Mouse (Mus musculus): ENCODE results near the gene Ptx4.
"Not testable (repeated sequence)": the region's sequence is repeated elsewhere in the genome, so short reads cannot be mapped to it uniquely, and the experiment has no call there.

The Ptx4 gene

DNA sequence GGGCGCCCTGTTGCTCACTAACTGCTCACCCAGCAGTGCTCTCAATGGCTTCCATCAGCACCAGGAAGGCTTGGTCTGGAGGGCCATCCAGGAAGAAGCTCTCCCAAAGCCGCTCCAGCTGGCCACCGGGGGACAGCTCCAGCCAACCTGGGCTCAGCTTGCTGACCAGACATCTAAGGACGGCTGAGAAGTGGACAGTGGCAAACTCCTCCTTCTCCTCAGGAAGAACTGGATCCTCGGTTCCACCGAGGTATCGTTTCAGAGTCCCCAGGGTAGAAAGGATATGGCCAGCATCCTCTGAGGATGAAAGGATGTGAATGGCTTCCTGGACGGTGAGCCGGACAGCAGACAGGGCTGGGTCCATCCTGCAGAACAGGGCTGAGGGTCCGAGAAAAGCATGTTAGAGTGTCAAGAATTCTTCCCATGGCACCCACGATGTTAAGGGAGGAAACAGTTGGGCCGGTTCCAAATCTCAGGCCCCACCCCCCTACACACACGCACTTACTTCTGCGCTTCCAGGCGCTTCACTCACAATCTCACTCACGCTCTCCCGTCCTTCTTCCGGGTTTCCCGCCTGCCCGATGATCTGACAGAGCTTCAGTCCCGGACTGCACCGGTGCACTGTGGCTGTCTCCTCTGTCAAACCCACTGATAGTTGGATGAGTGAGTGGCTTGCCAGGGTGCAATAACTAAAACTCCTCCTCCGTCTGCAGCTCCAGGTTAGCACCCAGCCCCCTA is 5.5 kb upstream of the Ptx4 start:
- no peak for DNase-seq (ENCODE audit: low spot score in 2 of 2)

DNA sequence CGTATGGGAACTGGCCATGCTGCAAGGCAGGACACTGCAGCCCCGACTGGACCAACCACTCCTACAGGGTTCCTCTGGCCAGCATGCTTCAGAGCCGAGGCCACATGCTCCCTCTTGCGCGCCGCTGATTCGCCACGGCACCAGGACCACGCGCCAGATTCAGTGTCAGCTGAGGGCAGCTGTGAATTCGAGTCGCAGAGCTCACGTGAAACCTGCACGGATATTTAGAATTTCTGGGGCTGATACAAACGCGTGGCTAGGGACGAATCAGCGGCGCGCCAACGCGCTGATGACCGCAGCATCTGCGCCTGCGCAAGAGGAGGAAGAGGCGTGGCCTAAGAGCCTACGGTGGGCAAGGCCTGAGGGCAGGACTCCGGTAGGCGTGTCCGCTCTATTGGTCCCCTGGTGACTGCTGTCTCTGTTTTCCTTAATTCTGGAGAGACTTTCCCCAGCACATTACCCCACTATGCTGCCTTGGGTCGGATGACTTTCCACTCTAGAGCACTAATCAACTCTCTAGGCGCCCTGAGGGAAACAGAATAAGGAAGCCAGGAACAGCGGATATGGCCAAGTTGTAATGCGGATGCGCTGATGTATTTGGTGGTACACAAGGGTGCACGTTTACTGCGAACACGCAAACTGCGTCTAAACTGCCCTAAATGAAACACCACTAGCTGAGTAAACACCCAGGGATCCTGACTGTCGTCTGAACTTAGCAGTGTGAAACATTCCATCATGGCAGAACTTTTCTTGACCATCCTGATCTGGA is 4.7 kb upstream of the Ptx4 start, which contains the start of gene Telo2:
Telo2 (minus strand) TSS at position 304 of the 769 bp plus-strand sequence.
- DNase-seq (ENCODE audit: low spot score in 2 of 2): peak; percentile 84 to 92

DNA sequence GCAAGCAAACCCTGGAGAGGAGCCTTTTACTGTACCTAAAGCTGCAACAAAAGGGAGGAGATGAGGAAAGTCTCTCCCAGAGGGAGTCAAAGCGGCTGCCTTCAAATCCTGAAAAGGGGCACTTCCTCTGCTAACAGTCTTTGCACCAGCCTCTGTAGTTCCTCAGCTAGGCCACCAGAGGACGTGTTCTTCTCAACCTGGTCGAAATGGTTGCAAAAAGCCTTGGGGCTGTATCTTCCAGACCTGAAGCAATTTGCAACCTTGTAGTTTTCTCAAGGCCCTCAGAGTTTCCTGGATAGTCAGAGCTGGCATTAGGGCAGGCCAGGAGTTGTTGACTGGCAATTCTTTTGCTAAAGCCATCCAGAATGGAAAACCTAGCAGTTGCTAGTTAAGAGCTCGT is 3.3 kb upstream of the Ptx4 start:
- DNase-seq (ENCODE audit: low spot score in 2 of 2): peak in 1 of 2 experiments; percentile 45

DNA sequence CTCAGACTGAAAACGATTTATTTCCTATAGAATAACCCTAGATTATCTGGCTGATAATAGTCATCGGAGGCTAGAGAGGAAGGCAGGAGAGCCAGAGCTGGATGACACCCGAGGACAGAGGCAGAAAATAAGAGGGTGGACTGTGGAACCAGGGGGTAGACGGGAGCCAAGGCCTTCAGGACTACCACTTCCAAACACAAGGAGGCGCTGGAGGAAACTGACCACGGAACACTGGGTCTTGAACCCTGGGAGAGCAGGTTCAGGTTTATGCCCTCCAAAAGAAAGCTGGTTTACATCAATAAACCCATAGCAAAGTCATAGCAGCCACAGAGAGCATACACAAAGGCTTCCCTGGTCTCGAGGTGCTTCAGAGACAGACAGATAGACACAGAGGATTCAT is 3.4 kb downstream of the Ptx4 start:
- DNase-seq (ENCODE audit: low spot score in 2 of 2): peak in 1 of 2 experiments; percentile 50

DNA sequence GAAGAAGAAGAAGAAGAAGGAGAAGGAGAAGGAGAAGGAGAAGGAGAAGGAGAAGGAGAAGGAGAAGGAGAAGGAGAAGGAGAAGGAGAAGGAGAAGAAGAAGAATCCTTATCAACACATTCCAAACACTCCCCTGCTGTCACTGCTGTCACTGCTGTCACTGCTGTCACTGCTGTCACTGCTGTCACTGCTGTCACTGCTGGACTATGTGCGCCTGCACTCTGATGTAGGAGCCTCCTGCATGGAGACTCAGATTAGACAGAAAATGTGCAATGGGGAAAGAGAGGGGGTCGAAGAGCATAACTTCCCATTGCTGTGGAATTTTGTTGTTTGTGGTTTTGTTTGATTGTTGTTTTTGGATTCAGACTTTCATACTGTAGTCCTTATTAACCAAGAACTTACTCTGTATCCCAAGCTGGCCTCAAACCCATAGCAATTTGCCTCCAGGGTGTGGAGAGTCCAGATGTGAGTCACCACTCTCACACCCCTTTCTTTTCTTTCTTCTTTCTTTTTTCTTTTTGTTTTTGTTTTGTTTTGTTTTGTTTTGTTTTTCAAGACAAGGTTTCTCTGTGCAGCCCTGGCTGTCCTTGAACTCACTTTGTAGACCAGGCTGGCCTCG is 5.0 kb downstream of the Ptx4 start:
- DNase-seq (ENCODE audit: low spot score in 2 of 2): not testable (repeated sequence)

DNA sequence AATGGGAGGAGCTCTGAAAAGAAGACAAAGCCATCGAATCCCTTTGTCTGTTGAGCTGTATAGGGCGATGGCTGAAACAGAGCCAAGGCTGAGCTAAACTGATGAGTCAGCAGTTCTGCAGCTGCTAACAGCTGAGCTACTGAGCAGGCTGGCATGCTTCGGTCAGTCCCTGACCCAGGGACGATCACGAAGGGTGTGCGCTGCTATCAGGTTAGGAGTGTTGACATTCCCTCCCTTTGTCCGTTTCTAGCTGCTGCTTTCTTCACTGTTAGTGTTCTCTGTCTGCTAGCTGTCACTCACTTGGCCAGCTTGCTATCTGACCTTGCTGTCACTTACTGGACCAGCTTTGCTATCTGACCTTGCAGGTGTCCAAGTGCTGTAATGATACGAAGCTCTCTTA is 6.5 kb downstream of the Ptx4 start:
- no peak for DNase-seq (ENCODE audit: low spot score in 2 of 2)

DNA sequence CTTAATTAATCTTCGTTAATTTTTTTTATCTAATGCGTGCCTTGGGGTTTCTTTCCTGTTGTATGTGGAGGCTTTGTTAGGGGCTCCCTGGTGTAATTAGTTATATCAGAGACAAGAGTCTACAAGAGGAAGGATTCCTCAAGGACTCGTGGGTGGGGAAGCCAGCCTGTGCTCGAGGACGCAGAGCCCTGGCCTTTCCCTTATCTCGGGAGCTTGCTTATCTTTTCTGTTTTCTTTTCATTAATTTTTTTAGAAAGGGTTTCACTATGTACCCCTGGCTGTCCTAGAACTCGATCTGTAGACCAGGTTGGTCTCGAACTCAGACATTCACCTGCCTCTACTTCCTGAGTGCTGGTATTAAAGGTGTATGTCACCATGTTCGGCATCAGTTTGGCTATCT is 7.1 kb downstream of the Ptx4 start:
- no peak for DNase-seq (ENCODE audit: low spot score in 2 of 2)

DNA sequence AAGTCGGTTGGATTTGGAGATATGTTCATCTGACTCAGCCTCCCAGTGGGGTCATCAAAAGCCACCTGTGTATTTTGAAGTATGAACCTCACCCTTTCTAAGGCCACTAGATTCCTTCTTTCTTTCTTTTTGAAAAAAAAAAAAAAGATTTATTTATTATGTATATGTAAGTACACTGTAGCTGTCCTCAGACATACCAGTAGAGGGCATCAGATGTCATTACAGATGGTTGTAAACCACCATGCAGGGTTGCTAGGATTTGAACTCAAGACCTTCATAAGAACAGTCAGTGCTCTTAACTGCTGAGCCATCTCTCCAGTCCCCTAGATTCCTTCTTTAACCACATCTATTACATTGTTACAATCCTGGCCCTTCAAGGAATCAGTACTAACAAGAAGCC is 9.5 kb downstream of the Ptx4 start:
- DNase-seq (ENCODE audit: low spot score in 2 of 2): no peak

DNA sequence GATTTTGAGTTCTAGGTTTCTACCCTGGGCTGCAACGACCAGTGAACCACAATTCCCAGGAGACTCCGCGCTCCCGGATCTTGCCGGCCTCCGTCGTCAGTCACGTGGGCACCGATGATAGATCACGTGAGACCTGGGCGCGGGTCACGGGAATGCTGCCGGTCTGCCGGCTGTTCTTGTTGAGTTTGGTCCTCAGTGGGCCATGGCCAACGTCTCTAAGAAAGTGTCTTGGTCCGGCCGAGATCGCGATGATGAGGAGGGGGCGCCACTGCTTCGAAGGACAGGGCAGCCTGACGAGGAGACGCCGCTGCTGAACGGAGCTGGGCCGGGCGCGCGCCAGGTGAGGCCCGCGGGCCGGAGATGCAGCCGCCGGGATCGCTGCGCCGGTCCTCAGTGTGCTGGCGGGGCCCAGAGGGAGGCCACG is 12.7 kb downstream of the Ptx4 start, which contains the start of gene Clcn7:
Clcn7 (plus strand) TSS at position 117 of the 424 bp plus-strand sequence.
- DNase-seq (ENCODE audit: low spot score in 2 of 2): peak; percentile 80 to 84

DNA sequence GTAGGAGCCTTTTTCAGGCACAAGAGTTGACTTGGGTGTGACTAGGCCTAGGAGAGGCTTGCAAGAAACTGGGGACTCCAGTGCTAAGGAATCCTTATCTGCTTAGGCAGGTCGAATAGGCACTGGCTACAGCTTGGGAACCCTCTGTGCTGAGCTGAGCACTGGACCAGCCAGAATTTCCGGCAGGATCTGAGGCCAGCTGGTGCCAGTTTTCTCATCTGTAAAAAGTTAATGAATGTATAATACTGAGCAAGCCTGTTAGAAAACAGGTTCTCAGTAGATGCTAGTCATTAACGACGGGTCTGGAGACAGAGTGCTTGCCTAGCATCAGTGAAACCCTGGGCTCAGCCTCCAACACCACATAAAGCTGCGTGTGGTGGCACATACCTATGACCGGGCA is 15.1 kb downstream of the Ptx4 start:
- DNase-seq (ENCODE audit: low spot score in 2 of 2): no peak

DNA sequence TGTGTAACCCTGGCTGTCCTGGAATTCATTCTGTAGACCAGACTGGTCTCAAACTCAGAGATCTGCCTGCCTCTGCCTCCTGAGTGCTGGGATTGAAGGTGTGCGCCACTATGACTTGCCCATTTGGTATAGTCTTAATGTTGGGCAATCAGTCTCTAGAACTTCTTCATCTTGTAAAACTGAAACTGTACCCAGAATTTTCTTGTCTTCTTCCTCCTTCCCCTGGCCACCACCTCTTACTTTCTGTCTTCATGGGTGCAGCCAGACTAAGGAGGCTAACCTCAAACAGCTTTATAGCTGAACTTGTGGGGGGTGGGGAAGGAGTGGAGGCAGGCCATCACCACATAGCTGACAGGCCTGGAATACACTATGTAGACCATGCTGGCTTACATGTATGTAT is 18.2 kb downstream of the Ptx4 start:
- no peak for DNase-seq (ENCODE audit: low spot score in 2 of 2)

DNA sequence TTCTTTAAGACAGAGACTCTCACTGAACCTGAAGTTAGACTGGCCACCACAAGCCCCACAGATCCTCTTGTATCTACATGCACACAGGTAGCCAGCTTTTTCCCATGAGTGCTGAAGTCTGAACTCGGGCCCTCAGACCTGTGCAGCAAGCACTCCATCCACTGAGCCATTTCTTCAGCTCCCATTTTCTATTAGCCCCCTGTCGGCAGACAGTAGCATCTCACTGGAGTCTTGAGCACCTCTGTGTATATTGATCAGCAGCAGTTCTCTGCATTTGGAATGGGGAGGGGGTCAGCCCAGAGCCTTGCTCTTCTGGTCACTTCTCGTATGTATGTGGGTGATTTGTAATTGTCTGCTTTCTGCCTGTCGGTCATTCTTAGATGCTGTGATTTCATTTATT is 19.4 kb downstream of the Ptx4 start:
- no peak for DNase-seq (ENCODE audit: low spot score in 2 of 2)

DNA sequence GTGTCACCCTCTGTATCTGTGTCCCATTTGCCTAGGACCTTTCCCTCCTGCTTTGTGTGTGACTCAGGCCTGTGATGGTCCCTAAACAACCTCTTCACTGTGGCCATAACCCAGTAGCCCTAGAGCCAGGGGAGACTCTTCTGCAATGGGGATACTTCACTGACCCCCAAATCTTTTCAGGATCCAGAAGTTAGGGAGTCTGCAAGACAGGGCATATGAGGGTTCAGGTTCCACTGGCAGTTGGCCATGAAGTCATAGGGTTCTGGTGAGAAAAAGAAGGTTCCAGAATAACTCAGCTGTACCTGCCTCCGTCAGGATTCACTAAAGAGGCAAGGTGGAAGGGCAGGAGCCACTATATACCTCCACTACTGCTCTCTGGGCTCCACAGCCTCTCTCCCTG is 41.6 kb downstream of the Ptx4 start, which contains the start of gene Ccdc154:
Ccdc154 (plus strand) TSS at position 301 of the 400 bp plus-strand sequence.
- DNase-seq (ENCODE audit: low spot score in 2 of 2): no peak

DNA sequence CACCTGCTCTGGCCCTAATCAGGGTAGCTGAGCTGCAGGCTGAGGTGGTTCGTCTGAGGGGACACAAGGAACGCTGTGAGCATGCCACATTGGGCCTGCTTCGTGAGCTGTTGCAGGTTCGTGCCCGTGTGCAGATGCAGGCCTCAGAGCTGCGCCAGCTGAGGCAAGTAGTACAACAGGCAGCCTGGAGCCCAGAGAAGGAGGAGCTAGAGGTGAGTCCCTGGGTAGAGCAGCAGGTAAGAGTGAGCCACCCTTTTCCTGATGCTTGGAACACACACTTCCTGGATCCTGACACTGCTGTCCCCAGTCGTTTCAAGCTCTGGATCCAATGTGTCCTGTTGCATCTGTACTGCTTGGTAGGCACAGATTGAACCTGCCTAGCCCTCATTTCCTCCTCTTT is 42.8 kb downstream of the Ptx4 start:
- no peak for DNase-seq (ENCODE audit: low spot score in 2 of 2)

DNA sequence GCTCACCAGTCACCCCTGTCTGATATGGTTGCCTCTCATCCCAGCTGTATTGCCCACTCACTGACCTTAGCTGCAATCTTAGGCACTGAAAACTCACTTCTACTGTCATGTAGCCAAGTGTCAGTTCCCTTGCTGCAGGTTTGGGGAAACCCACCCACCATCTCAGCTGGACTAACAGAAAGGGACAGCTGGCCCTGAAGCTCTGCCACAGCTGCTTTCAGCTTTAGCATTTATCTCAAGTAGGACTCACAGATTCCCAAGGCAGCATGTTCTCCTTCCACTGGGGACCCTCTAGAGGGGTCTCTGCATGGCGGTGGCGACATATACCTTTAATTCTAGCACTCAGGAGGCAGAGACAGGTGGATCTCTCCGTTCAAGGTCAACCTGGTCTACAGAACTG is 44.2 kb downstream of the Ptx4 start:
- DNase-seq (ENCODE audit: low spot score in 2 of 2): no peak

DNA sequence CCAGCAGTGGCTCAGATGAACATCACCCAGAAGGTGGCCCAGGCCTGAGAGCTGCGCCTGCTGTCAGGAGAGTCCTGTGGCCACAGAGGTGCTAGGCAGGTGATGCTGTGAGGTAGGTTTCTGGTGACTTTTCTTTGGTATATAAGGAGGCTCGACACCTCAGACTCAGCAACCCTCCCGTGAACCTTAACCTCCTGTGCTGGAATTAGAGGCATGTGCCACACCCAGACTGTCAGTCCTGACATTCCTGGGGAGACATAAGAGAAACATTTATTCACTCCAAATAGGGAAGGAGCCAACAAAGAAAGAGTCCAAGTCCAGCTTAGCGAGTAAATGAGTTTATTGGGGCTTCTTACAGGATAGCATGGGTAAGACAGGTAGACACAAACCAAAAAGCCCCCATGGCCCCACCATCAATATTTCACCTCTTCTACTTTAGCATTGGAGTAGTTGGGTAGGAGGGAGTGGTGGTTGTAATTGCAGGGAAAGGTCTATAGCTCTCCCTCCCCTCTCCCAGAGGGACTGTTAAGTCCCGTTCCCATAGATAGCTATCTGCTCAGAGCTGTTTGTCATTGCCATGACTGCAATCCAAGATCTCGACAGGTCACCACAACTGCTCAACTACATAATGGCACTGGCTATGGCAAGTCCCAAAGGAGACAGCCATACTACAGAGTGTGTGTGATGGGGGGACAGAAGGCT is 45.6 kb downstream of the Ptx4 start:
- no peak for DNase-seq (ENCODE audit: low spot score in 2 of 2)

DNA sequence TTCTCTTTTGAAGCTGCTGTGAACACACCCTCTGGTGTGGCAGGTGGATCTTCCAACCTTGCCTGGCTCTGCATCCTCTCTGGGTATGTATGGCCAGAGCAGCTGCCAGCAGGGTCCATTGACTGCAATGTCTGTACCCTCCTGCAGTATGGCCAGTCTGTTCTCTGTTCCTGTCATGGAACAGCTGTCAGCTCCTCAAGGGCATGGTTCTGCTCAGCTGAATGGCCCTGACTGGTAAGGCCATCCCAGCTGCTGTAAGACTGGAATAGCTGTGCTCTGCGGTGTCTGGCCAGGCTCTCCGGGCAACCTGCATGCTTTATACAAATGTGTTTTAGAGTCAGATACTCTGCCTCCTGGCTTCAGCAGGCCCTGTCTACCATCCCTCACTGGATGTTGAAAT is 49.1 kb downstream of the Ptx4 start:
- DNase-seq (ENCODE audit: low spot score in 2 of 2): no peak

DNA sequence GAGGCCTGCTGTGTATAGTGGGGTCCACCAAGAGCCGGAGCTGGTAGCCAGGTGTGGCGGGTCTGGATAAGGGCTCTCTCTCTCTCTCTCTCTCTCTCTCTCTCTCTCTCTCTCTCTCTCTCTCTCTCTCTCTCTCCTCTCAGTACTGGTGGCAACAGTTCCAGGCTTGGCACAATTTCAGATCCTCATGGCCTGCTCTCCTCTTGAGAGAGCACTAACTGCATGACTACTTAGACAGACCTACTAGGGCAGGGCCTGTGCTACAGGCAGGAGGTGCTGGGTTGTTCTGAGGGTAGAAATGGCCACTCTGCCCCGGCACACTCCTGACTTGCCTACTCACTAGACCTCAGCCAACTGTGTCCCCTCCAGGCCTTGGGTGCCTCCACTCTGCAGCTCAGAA is 52.0 kb downstream of the Ptx4 start:
- no peak for DNase-seq (ENCODE audit: low spot score in 2 of 2)
